Mouse (Mus musculus) intestine, embryonic 14.5 days (tissue): ENCODE results near the gene Fcer1a. TPM values are rescaled to one million over a fixed set of nuclear protein-coding genes. Genes with fewer than 3 reads are reported as not detected.
"Not testable (repeated sequence)": the region's sequence is repeated elsewhere in the genome, so short reads cannot be mapped to it uniquely, and the experiment has no call there.

Experiments used
- ATAC-seq: fragments of 200-750 bp; cut with Nextera tagmentation; replicated peaks from 2 replicates; pipeline ENCODE4 v1.8.0; 2017; ENCODE audit warnings: low read depth, moderate number of reproducible peaks, moderate TSS enrichment, moderate library complexity; ENCODE audit not compliant: low FRiP score, low TSS enrichment
- DNase-seq: peaks from one replicate; pipeline ENCODE4 v3.0.0-alpha.2; 2018; ENCODE audit warnings: low spot score
- H3K27ac ChIP-seq: fragments of 300-500 bp; sonication (generic); 2 replicates; pipeline ENCODE4 v1.5.1; 2014; ENCODE audit warnings: low read depth, mild to moderate bottlenecking, control low read depth
- H3K27me3 ChIP-seq: fragments of 300-500 bp; sonication (generic); replicated peaks from 2 replicates; pipeline ENCODE4 v1.6.1; 2014; ENCODE audit warnings: low read length, control low read depth; ENCODE audit not compliant: control insufficient read depth, insufficient read depth
- H3K36me3 ChIP-seq: fragments of 300-500 bp; sonication (generic); 2 replicates; pipeline ENCODE4 v1.6.1; 2014; ENCODE audit warnings: low read length, control low read depth; ENCODE audit not compliant: control insufficient read depth, insufficient read depth
- H3K4me1 ChIP-seq: fragments of 300-500 bp; sonication (generic); replicated peaks from 2 replicates; pipeline ENCODE4 v1.6.1; 2014; ENCODE audit warnings: low read length, control low read depth, mixed read lengths; ENCODE audit not compliant: control insufficient read depth, insufficient read depth
- H3K4me2 ChIP-seq: fragments of 300-500 bp; sonication (generic); 2 replicates; pipeline ENCODE4 v1.6.1; 2014; ENCODE audit warnings: low read length
- H3K4me3 ChIP-seq: fragments of 300-500 bp; sonication (generic); 2 replicates; pipeline ENCODE4 v1.5.1; 2014; ENCODE audit warnings: low read depth, low read length, control low read depth, mixed read lengths
- H3K9ac ChIP-seq: fragments of 300-500 bp; sonication (generic); 2 replicates; pipeline ENCODE4 v1.6.1; 2014; ENCODE audit warnings: mild to moderate bottlenecking, low read length
- H3K9me3 ChIP-seq: fragments of 300-500 bp; sonication (generic); 2 replicates; pipeline ENCODE4 v1.6.1; 2016; ENCODE audit warnings: low read length, control low read depth; ENCODE audit not compliant: control insufficient read depth
- WGBS: fragments of 180-500 bp; shearing (Covaris S2); extraction: QIAGEN DNeasy Blood & Tissue Kit; methylation state at CpG from one replicate; pipeline ENCODE4 v1.1.7; 2014; 5-methylcytosine and 5-hydroxymethylcytosine counted together
- polyA plus RNA-seq: library from polyadenylated mRNA; unstranded; fragments of >200 nt; fragmentation: Nextera tagmentation; extraction: Ambion mirVana; gene quantifications from 2 replicates; pipeline ENCODE4 v1.2.1, GENCODE M21; 2014

Gene Fcer1a
- not detected in 2 replicates for polyA plus RNA-seq

GRCm38 (mm10) chr1:173227081-173227480, at the start of gene Fcer1a:
Gene Fcer1a (minus strand): TSS chr1:173227214.
- Histone ChIP-seq H3K4me3 (no peak within 1 kb of the TSS), H3K36me3 (no peaks in the 10 kb centered on the region), H3K9me3 (no peaks in the 10 kb centered on the region), H3K27me3 (no peaks in the 10 kb centered on the region), H3K4me2 (no peak within 1 kb of the TSS), H3K27ac (no peak within 1 kb of the TSS), H3K9ac (no peak within 1 kb of the TSS), H3K4me1 (no peaks in the 10 kb centered on the region)
- DNase-seq (no peak), ATAC-seq (no peak)
- 83% methylated on average over 2 of the region's 2 CpGs for WGBS

- Histone ChIP-seq H3K27me3 (no peaks in the 10 kb centered on the region), H3K4me3 (no peak within 1 kb of the TSS), H3K9ac (no peak within 1 kb of the TSS), H3K4me2 (no peak within 1 kb of the TSS), H3K9me3 (no peaks in the 10 kb centered on the region), H3K4me1 (no peaks in the 10 kb centered on the region), H3K36me3 (no peaks in the 10 kb centered on the region), H3K27ac (no peak within 1 kb of the TSS)
- ATAC-seq, result no peak
- DNase-seq, result no peak
Measured at GRCm38 (mm10) chr1:173265701-173266100, 38.7 kb upstream of the Fcer1a start, which contains the start of gene Olfr418. Gene Olfr418 (plus strand): TSS chr1:173266001.

- no peak for DNase-seq
- H3K9me3 ChIP-seq, result no peaks in the 10 kb centered on the region
- H3K4me1 ChIP-seq, result no peaks in the 10 kb centered on the region
- H3K27me3 ChIP-seq, result no peaks in the 10 kb centered on the region
- no peak overlapping the region for H3K9ac ChIP-seq
- WGBS, result 84% methylated on average over 3 of the region's 3 CpGs
- no peak overlapping the region for H3K4me2 ChIP-seq
- no peak overlapping the region for H3K27ac ChIP-seq
- H3K36me3 ChIP-seq, result no peaks in the 10 kb centered on the region
- ATAC-seq, result no peak
- H3K4me3 ChIP-seq, result no peak overlapping the region
Measured at GRCm38 (mm10) chr1:173249888-173250287, 22.9 kb upstream of the Fcer1a start.

- not testable (repeated sequence) for H3K27ac ChIP-seq, DNase-seq, H3K4me2 ChIP-seq, H3K4me1 ChIP-seq, H3K36me3 ChIP-seq, H3K27me3 ChIP-seq, H3K9me3 ChIP-seq, H3K9ac ChIP-seq, ATAC-seq, H3K4me3 ChIP-seq
- 78% methylated on average over 1 of the region's 1 CpGs for WGBS
Measured at GRCm38 (mm10) chr1:173237004-173237403, 10.0 kb upstream of the Fcer1a start.

- 90% methylated on average over 3 of the region's 3 CpGs for WGBS
- H3K27me3 ChIP-seq, result no peaks in the 10 kb centered on the region
- H3K4me2 ChIP-seq, result no peak overlapping the region
Measured at GRCm38 (mm10) chr1:173216481-173216880, 10.5 kb downstream of the Fcer1a start.

GRCm38 (mm10) chr1:173212092-173212491, 14.9 kb downstream of the Fcer1a start, which contains the start of gene Olfr1404:
Gene Olfr1404 (plus strand): TSS chr1:173212392.
- ATAC-seq (no peak), DNase-seq (no peak)
- Histone ChIP-seq H3K9me3 (no peaks in the 10 kb centered on the region), H3K4me3 (no peak within 1 kb of the TSS), H3K4me2 (no peak within 1 kb of the TSS), H3K9ac (no peak within 1 kb of the TSS), H3K36me3 (no peaks in the 10 kb centered on the region), H3K4me1 (no peaks in the 10 kb centered on the region), H3K27ac (no peak within 1 kb of the TSS), H3K27me3 (no peaks in the 10 kb centered on the region)
- 83% methylated on average over 5 of the region's 5 CpGs for WGBS

More at GRCm38 (mm10) chr1:173216481-173216880, 10.5 kb downstream of the Fcer1a start:
- Histone ChIP-seq H3K36me3 (no peaks in the 10 kb centered on the region), H3K4me1 (no peaks in the 10 kb centered on the region), H3K9me3 (no peaks in the 10 kb centered on the region), H3K27ac (no peak overlapping the region), H3K4me3 (no peak overlapping the region), H3K9ac (no peak overlapping the region)
- DNase-seq (no peak), ATAC-seq (no peak)

GRCm38 (mm10) chr1:173197508-173197907, 29.5 kb downstream of the Fcer1a start, which contains the start of gene Olfr218:
Gene Olfr218 (plus strand): TSS chr1:173197808.
- no peaks in the 10 kb centered on the region for H3K27me3 ChIP-seq
- ATAC-seq, result no peak
- no peak for DNase-seq
- no peak within 1 kb of the TSS for H3K4me2 ChIP-seq
- no peaks in the 10 kb centered on the region for H3K9me3 ChIP-seq
- no peaks in the 10 kb centered on the region for H3K4me1 ChIP-seq
- H3K27ac ChIP-seq, result no peak within 1 kb of the TSS
- WGBS, result 78% methylated on average over 5 of the region's 5 CpGs
- no peak within 1 kb of the TSS for H3K4me3 ChIP-seq
- no peaks in the 10 kb centered on the region for H3K36me3 ChIP-seq
- no peak within 1 kb of the TSS for H3K9ac ChIP-seq

- ATAC-seq, result no peak
- WGBS, result 87% methylated on average over 2 of the region's 2 CpGs
- H3K27me3 ChIP-seq, result no peaks in the 10 kb centered on the region
Measured at GRCm38 (mm10) chr1:173196359-173196758, 30.7 kb downstream of the Fcer1a start.

GRCm38 (mm10) chr1:173192059-173192458, 35.0 kb downstream of the Fcer1a start:
- WGBS, result 68% methylated on average over 3 of the region's 3 CpGs
- H3K4me2 ChIP-seq, result no peak overlapping the region

More at GRCm38 (mm10) chr1:173196359-173196758, 30.7 kb downstream of the Fcer1a start:
- H3K27ac ChIP-seq, result no peak overlapping the region
- H3K4me2 ChIP-seq, result no peak overlapping the region
- H3K4me3 ChIP-seq, result no peak overlapping the region
- no peaks in the 10 kb centered on the region for H3K9me3 ChIP-seq
- DNase-seq, result no peak
- no peaks in the 10 kb centered on the region for H3K36me3 ChIP-seq
- H3K9ac ChIP-seq, result no peak overlapping the region
- H3K4me1 ChIP-seq, result no peaks in the 10 kb centered on the region

More at GRCm38 (mm10) chr1:173192059-173192458, 35.0 kb downstream of the Fcer1a start:
- ATAC-seq, result no peak
- Histone ChIP-seq H3K27ac (no peak overlapping the region), H3K27me3 (no peaks in the 10 kb centered on the region), H3K4me1 (no peaks in the 10 kb centered on the region), H3K36me3 (no peaks in the 10 kb centered on the region), H3K4me3 (no peak overlapping the region), H3K9ac (no peak overlapping the region), H3K9me3 (no peaks in the 10 kb centered on the region)
- no peak for DNase-seq
